Mouse (Mus musculus): ENCODE data around the gene Smarca5.

The Smarca5 gene

GRCm38 (mm10) chr8:80669277-80669901 lies 69.9 kb downstream of the Smarca5 start:
- no peak for DNase-seq (ENCODE audit: low read depth, low spot score)

DNA sequence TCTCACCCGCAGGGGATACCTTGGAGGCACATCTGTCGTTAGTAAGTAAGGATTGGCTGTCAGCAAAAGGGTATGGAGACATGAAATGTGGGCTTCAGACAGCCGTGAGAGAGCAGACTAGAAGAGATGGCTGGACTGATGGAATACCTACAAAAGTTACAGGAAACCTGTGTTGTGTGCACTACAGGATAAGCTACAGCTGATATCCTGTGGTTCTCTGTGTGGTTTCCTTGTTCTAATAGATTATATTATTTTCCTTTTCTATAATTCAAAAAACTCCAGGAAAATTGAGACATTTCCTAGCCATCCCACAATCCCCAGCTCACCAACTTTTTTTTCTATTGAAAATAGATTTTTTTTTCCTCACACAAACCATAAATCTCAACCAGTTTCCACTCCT lies 75.8 kb downstream of the Smarca5 start:
- DNase-seq (ENCODE audit: low read depth, low spot score): no peak

DNA sequence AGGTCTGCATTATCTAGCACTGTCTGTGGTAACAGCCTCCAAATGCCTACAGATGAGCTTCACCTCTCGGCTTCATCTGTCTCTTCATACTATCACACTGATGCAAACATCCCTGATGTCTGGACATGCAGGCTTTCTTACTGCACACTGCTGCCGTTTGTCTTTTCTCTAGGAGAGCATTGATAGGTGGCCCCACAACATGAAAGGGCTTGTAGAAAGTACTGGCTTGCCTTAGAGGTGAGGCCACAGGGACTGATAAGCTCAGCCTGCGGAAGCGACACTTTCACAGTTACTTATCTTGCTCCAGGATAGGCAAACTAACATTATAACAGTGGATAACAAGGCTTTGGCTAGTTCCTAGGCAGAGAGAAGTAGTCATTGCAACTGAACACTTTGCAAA lies 78.2 kb downstream of the Smarca5 start:
- DNase-seq (ENCODE audit: low read depth, low spot score): no peak

DNA sequence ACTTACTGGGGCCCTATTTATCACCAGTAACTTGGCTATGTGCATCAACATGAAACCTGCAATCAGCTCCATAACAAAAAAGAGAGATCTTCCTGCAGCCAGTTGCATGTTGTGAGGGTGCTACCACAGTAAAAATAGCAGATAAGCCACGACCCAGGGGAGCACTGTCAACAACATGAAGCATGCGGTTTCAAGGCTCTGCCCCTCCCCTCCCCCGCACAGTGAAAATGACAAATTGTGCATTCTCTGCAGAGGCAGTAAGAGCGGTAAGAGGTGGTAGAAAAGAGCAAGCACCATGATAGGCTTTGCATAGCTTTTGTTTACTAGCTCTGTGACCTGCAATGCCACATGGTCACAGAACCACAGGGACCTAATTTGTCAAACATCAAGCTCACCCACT lies 81.7 kb downstream of the Smarca5 start:
- DNase-seq (ENCODE audit: low read depth, low spot score): no peak

All from ZHBTc4 (cell line).